Mouse (Mus musculus): Measurements from ENCODE around the gene Primpol.

- TF ChIP-seq POLR2A (IDR thresholded peaks at IDR 0.05; ENCODE audit: borderline replicate concordance, extremely low read depth, low read depth, low read length) = no peak
- no peak for TF ChIP-seq CTCF (IDR thresholded peaks at IDR 0.05; ENCODE audit: insufficient read depth, low read length)
Observed at GRCm38 (mm10) chr8:46566914-46567529, 50.0 kb downstream of the Primpol start.

Measured in lung, adult 2 months (tissue).